Mouse (Mus musculus) kidney, adult 2 months (tissue): ENCODE measurements around the gene 2310039H08Rik.

Experiments
- CTCF ChIP-seq: fragments of 200-500 bp; conservative IDR thresholded peaks from 2 replicates; pipeline ENCODE4 v1.5.1; 2011; ENCODE audit warnings: low read depth, mild to moderate bottlenecking, control low read depth, low read length, moderate library complexity, mixed read lengths; ENCODE audit not compliant: insufficient read depth, insufficient read length
- POLR2A ChIP-seq: fragments of 200-500 bp; IDR thresholded peaks from one replicate; pipeline ENCODE4 v1.6.1; 2011; ENCODE audit warnings: low read depth, low read length, control low read depth

- TF ChIP-seq CTCF (no peak), POLR2A (no peak)
Observed at GRCm38 (mm10) chr17:46799680-46800079, 27.2 kb downstream of the 2310039H08Rik start.
